Mouse (Mus musculus) cerebellum, adult 2 months (tissue): Measurements from ENCODE around the gene Itgav. TPM values are rescaled to one million over a fixed set of nuclear protein-coding genes. Genes with fewer than 3 reads are reported as not detected.

Source experiments
- DNase-seq, 2 experiments: peaks; one replicate each; pipeline ENCODE4 v3.0.0; 2021
- H3K27ac ChIP-seq: fragments of 200-500 bp; 2 replicates; pipeline ENCODE4 v1.5.1; 2012; ENCODE audit warnings: low read length, control low read depth, inconsistent platforms; ENCODE audit not compliant: insufficient read depth
- H3K27me3 ChIP-seq: fragments of 200-500 bp; 2 replicates; pipeline ENCODE4 v1.6.1; 2012; ENCODE audit warnings: inconsistent platforms, mild to moderate bottlenecking, low read length, moderate library complexity; ENCODE audit not compliant: control insufficient read depth, insufficient read depth
- H3K4me1 ChIP-seq: fragments of 200-500 bp; 2 replicates; pipeline ENCODE4 v1.6.1; 2011; ENCODE audit warnings: low read length; ENCODE audit not compliant: control insufficient read depth, insufficient read depth
- H3K4me3 ChIP-seq: fragments of 200-500 bp; replicated peaks from 2 replicates; pipeline ENCODE3; 2011; ENCODE audit warnings: mild to moderate bottlenecking, low read depth, low read length, control low read depth; ENCODE audit not compliant: insufficient read depth
- CTCF ChIP-seq: fragments of 200-500 bp; IDR thresholded peaks from 2 replicates; pipeline ENCODE4 v1.5.1; 2011; ENCODE audit warnings: low read depth, mild to moderate bottlenecking, control low read depth, low read length, moderate library complexity, borderline replicate concordance; ENCODE audit not compliant: insufficient read depth
- POLR2A ChIP-seq: fragments of 200-500 bp; IDR thresholded peaks from 2 replicates; pipeline ENCODE4 v1.6.1; 2011; ENCODE audit warnings: low read length, control low read depth, borderline replicate concordance; ENCODE audit not compliant: insufficient read depth
- WGBS: fragments of 180-500 bp; shearing (Covaris S2); methylation state at CpG from one replicate; pipeline ENCODE4 v1.1.7; 2018; 5-methylcytosine and 5-hydroxymethylcytosine counted together
- polyA plus RNA-seq: library from polyadenylated mRNA; depleted of rRNA; stranded (reverse); fragments of >200 nt; gene quantifications from 2 replicates; pipeline ENCODE4 v1.2.3, GENCODE M21; 2012

Itgav gene
- polyA plus RNA-seq, 1 experiment = 43.2 TPM

- no peak overlapping the region for H3K4me3 ChIP-seq
- H3K4me1 ChIP-seq = no peaks in the 10 kb centered on the region
- H3K27ac ChIP-seq = no peak overlapping the region
- DNase-seq = peak; percentile 37 to 65
- 4% methylated on average over 6 of the region's 6 CpGs for WGBS
- TF ChIP-seq CTCF = no peak
- H3K27me3 ChIP-seq = no peaks in the 10 kb centered on the region
These were observed 9.4 kb upstream of the Itgav start for GRCm38 (mm10) chr2:83714783-83715182.

- H3K4me3 ChIP-seq = no peak overlapping the region
- no peak overlapping the region for H3K27ac ChIP-seq
- TF ChIP-seq POLR2A (no peak), CTCF (no peak)
- H3K4me1 ChIP-seq = no peaks in the 10 kb centered on the region
- no peak for DNase-seq
- 95% methylated on average over 4 of the region's 4 CpGs for WGBS
- no peaks in the 10 kb centered on the region for H3K27me3 ChIP-seq
These were observed 5.9 kb upstream of the Itgav start for GRCm38 (mm10) chr2:83718341-83718740.

- 95% methylated on average over 3 of the region's 3 CpGs for WGBS
- Histone ChIP-seq H3K4me1 (no peaks in the 10 kb centered on the region), H3K27me3 (no peaks in the 10 kb centered on the region), H3K4me3 (no peak overlapping the region), H3K27ac (no peak overlapping the region)
- TF ChIP-seq CTCF = no peak
- DNase-seq = no peak
These were observed 2.6 kb upstream of the Itgav start for GRCm38 (mm10) chr2:83721635-83722034.

GRCm38 (mm10) chr2:83722936-83723335 is 1.3 kb upstream of the Itgav start:
- Histone ChIP-seq H3K27me3 (no peaks in the 10 kb centered on the region), H3K27ac (no peak overlapping the region), H3K4me3 (no peak overlapping the region), H3K4me1 (no peaks in the 10 kb centered on the region)
- TF ChIP-seq POLR2A = no peak
- TF ChIP-seq CTCF = no peak
- DNase-seq = no peak

GRCm38 (mm10) chr2:83723346-83723745 is 851 bp upstream of the Itgav start:
- TF ChIP-seq POLR2A (no peak), CTCF (no peak)
- no peak for DNase-seq
- no peaks in the 10 kb centered on the region for H3K4me1 ChIP-seq
- no peaks in the 10 kb centered on the region for H3K27me3 ChIP-seq
- no peak overlapping the region for H3K4me3 ChIP-seq
- no peak overlapping the region for H3K27ac ChIP-seq
- 60% methylated on average over 2 of the region's 2 CpGs for WGBS

- Histone ChIP-seq H3K4me3 (peak overlapping the region; percentile 75), H3K4me1 (no peaks in the 10 kb centered on the region), H3K27ac (0 out of 2 replicates have a peak overlapping the region, but pooled peaks have one; percentile 44), H3K27me3 (no peaks in the 10 kb centered on the region)
- DNase-seq = peak; percentile 27 to 56
- TF ChIP-seq POLR2A (no peak), CTCF (no peak)
- 4% methylated on average over 44 of the region's 44 CpGs for WGBS
These were observed 882 bp downstream of the Itgav start for GRCm38 (mm10) chr2:83724827-83725730.

- TF ChIP-seq POLR2A (no peak), CTCF (no peak)
- no peaks in the 10 kb centered on the region for H3K4me1 ChIP-seq
- H3K4me3 ChIP-seq = no peak overlapping the region
- 68% methylated on average over 4 of the region's 4 CpGs for WGBS
- H3K27ac ChIP-seq = no peak overlapping the region
- no peaks in the 10 kb centered on the region for H3K27me3 ChIP-seq
- DNase-seq = no peak
These were observed 1.6 kb downstream of the Itgav start for GRCm38 (mm10) chr2:83725796-83726195.

- no peaks in the 10 kb centered on the region for H3K4me1 ChIP-seq
- no peak for DNase-seq
- no peak overlapping the region for H3K27ac ChIP-seq
These were observed 4.1 kb downstream of the Itgav start for GRCm38 (mm10) chr2:83728238-83728682.

More at GRCm38 (mm10) chr2:83728238-83728682, 4.1 kb downstream of the Itgav start:
- WGBS = 84% methylated on average over 4 of the region's 4 CpGs
- H3K27me3 ChIP-seq = no peaks in the 10 kb centered on the region
- TF ChIP-seq POLR2A (no peak), CTCF (no peak)
- H3K4me3 ChIP-seq = no peak overlapping the region
